Mouse (Mus musculus) spleen, adult 2 months (tissue): ENCODE measurements around the gene Nfrkb. TPM values are rescaled to one million over a fixed set of nuclear protein-coding genes. Genes with fewer than 3 reads are reported as not detected.

Source experiments
- DNase-seq, 2 experiments: peaks; one replicate each; pipeline versions ENCODE4 v3.0.0 to v3.0.0-alpha.2; 2012 to 2021; ENCODE audit warnings: low spot score in 2 of 2, low read depth in 1 of 2
- H3K27ac ChIP-seq: fragments of 200-500 bp; 2 replicates; pipeline ENCODE4 v1.5.1; 2012; ENCODE audit warnings: low read length, inconsistent platforms; ENCODE audit not compliant: insufficient read depth
- H3K27me3 ChIP-seq: fragments of 200-500 bp; 2 replicates; pipeline ENCODE4 v1.6.1; 2012; ENCODE audit warnings: mild to moderate bottlenecking, moderate library complexity, low read length, inconsistent platforms; ENCODE audit not compliant: control insufficient read depth, insufficient read depth
- H3K36me3 ChIP-seq: fragments of 200-500 bp; 2 replicates; pipeline ENCODE4 v1.6.1; 2012; ENCODE audit warnings: mild to moderate bottlenecking, low read length, inconsistent platforms; ENCODE audit not compliant: control insufficient read depth, insufficient read depth
- H3K4me1 ChIP-seq: fragments of 200-500 bp; 2 replicates; pipeline ENCODE4 v1.6.1; 2011; ENCODE audit warnings: inconsistent platforms; ENCODE audit not compliant: control insufficient read depth, insufficient read depth, insufficient read length
- H3K4me3 ChIP-seq: fragments of 200-500 bp; 2 replicates; pipeline ENCODE4 v1.5.1; 2011; ENCODE audit warnings: mild to moderate bottlenecking, inconsistent platforms; ENCODE audit not compliant: insufficient read depth, insufficient read length; ENCODE audit errors: extremely low read depth
- CTCF ChIP-seq: fragments of 200-500 bp; IDR thresholded peaks from 2 replicates; pipeline ENCODE4 v1.5.1; 2011; ENCODE audit warnings: mild to moderate bottlenecking, inconsistent platforms; ENCODE audit not compliant: insufficient read depth, insufficient read length, insufficient replicate concordance; ENCODE audit errors: extremely low read depth
- POLR2A ChIP-seq: fragments of 200-500 bp; IDR thresholded peaks from 2 replicates; pipeline ENCODE4 v1.6.1; 2011; ENCODE audit warnings: low read depth, low read length, inconsistent platforms
- WGBS: fragments of 180-500 bp; shearing (Covaris S2); methylation state at CpG from one replicate; pipeline ENCODE4 v1.1.7; 2018; 5-methylcytosine and 5-hydroxymethylcytosine counted together
- polyA plus RNA-seq: library from polyadenylated mRNA; depleted of rRNA; stranded (reverse); fragments of >200 nt; gene quantifications from 2 replicates; pipeline ENCODE4 v1.2.3, GENCODE M21; 2012

Gene Nfrkb
- polyA plus RNA-seq, 1 experiment, result 23.6 TPM

GRCm38 (mm10) chr9:31354051-31354450, 31.9 kb upstream of the Nfrkb start:
- TF ChIP-seq POLR2A (no peak), CTCF (no peak)
- 92% methylated on average over 7 of the region's 7 CpGs for WGBS
- Histone ChIP-seq H3K4me1 (no peaks in the 10 kb centered on the region), H3K4me3 (no peak overlapping the region), H3K27me3 (no peaks in the 10 kb centered on the region), H3K36me3 (peaks cover 17% of the 10 kb centered on the region), H3K27ac (no peak overlapping the region)
- DNase-seq, result no peak

GRCm38 (mm10) chr9:31363698-31364609, 22.0 kb upstream of the Nfrkb start:
- DNase-seq, result no peak
- peaks cover 18% of the 10 kb centered on the region for H3K36me3 ChIP-seq
- WGBS, result 91% methylated on average over 9 of the region's 9 CpGs
- H3K27me3 ChIP-seq, result no peaks in the 10 kb centered on the region
- TF ChIP-seq POLR2A (no peak), CTCF (no peak)
- H3K4me1 ChIP-seq, result no peaks in the 10 kb centered on the region
- H3K4me3 ChIP-seq, result no peak overlapping the region
- no peak overlapping the region for H3K27ac ChIP-seq

- no peaks in the 10 kb centered on the region for H3K27me3 ChIP-seq
- H3K4me1 ChIP-seq, result no peaks in the 10 kb centered on the region
- WGBS, result 87% methylated on average over 8 of the region's 8 CpGs
- no peak for TF ChIP-seq POLR2A
- DNase-seq, result no peak
- H3K36me3 ChIP-seq, result peaks cover 15% of the 10 kb centered on the region
- H3K4me3 ChIP-seq, result no peak overlapping the region
- no peak overlapping the region for H3K27ac ChIP-seq
Measured at GRCm38 (mm10) chr9:31365086-31365485, 20.9 kb upstream of the Nfrkb start.

GRCm38 (mm10) chr9:31371740-31372139, 14.3 kb upstream of the Nfrkb start:
- Histone ChIP-seq H3K27ac (no peak overlapping the region), H3K4me3 (no peak overlapping the region), H3K36me3 (peaks cover 3% of the 10 kb centered on the region; the same call in 1 of the 2 replicates), H3K4me1 (no peaks in the 10 kb centered on the region), H3K27me3 (no peaks in the 10 kb centered on the region)
- 97% methylated on average over 3 of the region's 3 CpGs for WGBS
- no peak for DNase-seq
- TF ChIP-seq POLR2A (no peak), CTCF (no peak)

- H3K4me3 ChIP-seq, result no peak overlapping the region
- no peak for DNase-seq
- H3K27ac ChIP-seq, result no peak overlapping the region
- H3K4me1 ChIP-seq, result no peaks in the 10 kb centered on the region
- no peaks in the 10 kb centered on the region for H3K27me3 ChIP-seq
- 0 out of 2 replicates have a peak, but pooled peaks cover 1% of the 10 kb centered on the region for H3K36me3 ChIP-seq
- TF ChIP-seq CTCF (no peak), POLR2A (no peak)
Measured at GRCm38 (mm10) chr9:31376661-31377060, 9.3 kb upstream of the Nfrkb start.

- TF ChIP-seq CTCF (no peak), POLR2A (no peak)
- 82% methylated on average over 17 of the region's 17 CpGs for WGBS
- peaks cover 3% of the 10 kb centered on the region; the same call in 1 of the 2 replicates for H3K4me1 ChIP-seq
- H3K27me3 ChIP-seq, result no peaks in the 10 kb centered on the region
- DNase-seq, result no peak
- H3K27ac ChIP-seq, result no peak overlapping the region
- no peak overlapping the region for H3K4me3 ChIP-seq
- peaks cover 1% of the 10 kb centered on the region; the same call in 1 of the 2 replicates for H3K36me3 ChIP-seq
Measured at GRCm38 (mm10) chr9:31384786-31385499, 1.0 kb upstream of the Nfrkb start.
